ENCODE assay signal across 9 mouse cellular contexts in the genomic region with DNA sequence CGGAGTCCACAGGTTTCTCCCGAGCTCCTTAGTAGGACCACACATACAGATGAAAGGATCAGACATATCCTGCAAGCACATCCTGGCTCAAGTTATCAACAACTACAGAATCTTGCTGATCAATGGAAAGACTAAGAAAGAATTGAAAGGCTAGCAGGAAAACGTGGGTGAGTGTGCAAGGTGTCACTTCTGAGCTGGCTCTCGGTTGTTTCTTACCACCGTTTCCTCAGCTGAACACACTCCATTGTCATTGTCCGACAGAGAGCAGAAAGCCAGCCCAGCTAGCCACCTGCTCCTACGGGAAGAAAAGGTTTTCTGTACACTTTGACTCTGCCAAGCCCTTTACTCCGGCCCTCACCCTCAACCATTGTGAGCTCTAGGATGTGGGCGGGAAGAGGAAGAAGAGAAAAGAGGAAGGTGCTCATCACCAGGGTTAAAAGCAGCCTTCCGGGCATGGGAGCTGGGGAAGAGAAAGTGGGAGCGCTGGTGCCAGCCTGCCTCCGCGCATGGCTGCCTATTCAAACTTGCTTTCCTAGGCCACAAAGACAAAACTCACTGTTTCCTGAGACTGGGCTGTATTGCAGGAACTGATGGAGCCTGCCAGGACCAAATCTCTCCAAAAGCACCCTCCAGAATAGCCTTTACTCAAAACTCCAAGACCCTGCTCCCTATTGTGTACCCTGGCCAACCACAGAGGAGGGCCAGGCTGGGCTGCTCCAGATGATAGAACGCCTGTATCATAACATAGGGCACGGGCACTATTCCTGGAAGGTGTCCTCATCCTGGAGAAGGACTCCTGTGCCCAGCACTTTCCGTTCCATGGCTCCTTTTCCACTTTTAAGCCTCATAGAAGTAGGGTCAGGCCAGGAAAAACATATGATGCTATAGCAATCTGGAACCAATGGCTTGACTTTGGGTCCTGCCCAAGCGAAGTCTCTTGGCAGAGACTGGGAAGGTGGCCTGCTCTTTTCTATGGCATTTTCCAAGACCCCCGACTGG.
DNase-seq lines count a peak whose midpoint lies in the region; ATAC-seq lines count a peak whose summit lies in the region.
"Had no signal": no experiment of that assay in that cellular context is flagged by ENCODE, and none has a peak within 500 bp of the region (broad histone marks: within the 10 kb centered on the region; RNA-seq: fewer than 3 reads in every experiment).

No protein-coding gene starts in this region.

- no peaks in the 10 kb centered on the region for H3K36me3 ChIP-seq in heart, embryonic 15.5 days
- no peaks in the 10 kb centered on the region for H3K36me3 ChIP-seq in limb, embryonic 15.5 days
- H3K36me3 ChIP-seq: midbrain, embryonic 15.5 days had no signal

- no peak overlapping the region for H3K4me2 ChIP-seq in heart, embryonic 15.5 days
- H3K4me2 ChIP-seq in limb, embryonic 15.5 days, result no peak overlapping the region
- H3K4me2 ChIP-seq: midbrain, embryonic 15.5 days had no signal

- H3K9ac ChIP-seq in heart, embryonic 15.5 days, result no peak overlapping the region
- no peak overlapping the region for H3K9ac ChIP-seq in limb, embryonic 15.5 days
- H3K9ac ChIP-seq: midbrain, embryonic 15.5 days had no signal

- H3K27me3 ChIP-seq in heart, embryonic 15.5 days, result no peaks in the 10 kb centered on the region
- no peaks in the 10 kb centered on the region for H3K27me3 ChIP-seq in limb, embryonic 15.5 days
- H3K27me3 ChIP-seq: midbrain, embryonic 15.5 days had no signal

- H3K9me3 ChIP-seq in heart, embryonic 15.5 days (replicated peaks), result no peaks in the 10 kb centered on the region
- H3K9me3 ChIP-seq in limb, embryonic 15.5 days, result no peaks in the 10 kb centered on the region
- H3K9me3 ChIP-seq: midbrain, embryonic 15.5 days had no signal

- ATAC-seq in common myeloid progenitor, adult 5-6 weeks (replicated peaks; ENCODE audit: low read depth, poor library complexity, severe bottlenecking), result peak; percentile 63; the same call in 1 of the 2 replicates
- ATAC-seq in heart, embryonic 15.5 days (replicated peaks; ENCODE audit: insufficient number of reproducible peaks, insufficient read depth, low FRiP score, low read depth), result no peak
- peak; percentile 65 for ATAC-seq in limb, embryonic 15.5 days (ENCODE audit: insufficient number of reproducible peaks, low FRiP score, low TSS enrichment, low read depth)
- ATAC-seq: midbrain, embryonic 15.5 days had no signal

- H3K27ac ChIP-seq in heart, embryonic 15.5 days, result peak overlapping the region; percentile 60
- H3K27ac ChIP-seq in limb, embryonic 15.5 days, result peak overlapping the region; percentile 83
- H3K27ac ChIP-seq: midbrain, embryonic 15.5 days had no signal

- WGBS in heart, embryonic 15.5 days, result 67% methylated on average over 18 of the region's 18 CpGs
- WGBS in limb, embryonic 15.5 days, result 76% methylated on average over 18 of the region's 18 CpGs

- no peak overlapping the region for H3K4me3 ChIP-seq in heart, embryonic 15.5 days
- H3K4me3 ChIP-seq in limb, embryonic 15.5 days, result no peak overlapping the region
- H3K4me3 ChIP-seq: midbrain, embryonic 15.5 days had no signal

- H3K4me1 ChIP-seq in heart, embryonic 15.5 days (replicated peaks), result peaks cover 27% of the 10 kb centered on the region
- peaks cover 22% of the 10 kb centered on the region for H3K4me1 ChIP-seq in limb, embryonic 15.5 days
- H3K4me1 ChIP-seq: midbrain, embryonic 15.5 days had no signal

- DNase-seq in layer of hippocampus, adult 9-11 months, result peak; percentile 69
- no peak for DNase-seq in layer of hippocampus, postnatal 36 days
- no peak for DNase-seq in urinary bladder, adult 18-20 months (ENCODE audit: low spot score in 2 of 2)
- DNase-seq in spleen, postnatal 4 days (ENCODE audit: low spot score in 2 of 2), result no peak
- DNase-seq: cerebellum, adult 11-12 months had no signal
